Mouse (Mus musculus): ENCODE results near the gene Fbxo31.

Fbxo31 gene

DNA sequence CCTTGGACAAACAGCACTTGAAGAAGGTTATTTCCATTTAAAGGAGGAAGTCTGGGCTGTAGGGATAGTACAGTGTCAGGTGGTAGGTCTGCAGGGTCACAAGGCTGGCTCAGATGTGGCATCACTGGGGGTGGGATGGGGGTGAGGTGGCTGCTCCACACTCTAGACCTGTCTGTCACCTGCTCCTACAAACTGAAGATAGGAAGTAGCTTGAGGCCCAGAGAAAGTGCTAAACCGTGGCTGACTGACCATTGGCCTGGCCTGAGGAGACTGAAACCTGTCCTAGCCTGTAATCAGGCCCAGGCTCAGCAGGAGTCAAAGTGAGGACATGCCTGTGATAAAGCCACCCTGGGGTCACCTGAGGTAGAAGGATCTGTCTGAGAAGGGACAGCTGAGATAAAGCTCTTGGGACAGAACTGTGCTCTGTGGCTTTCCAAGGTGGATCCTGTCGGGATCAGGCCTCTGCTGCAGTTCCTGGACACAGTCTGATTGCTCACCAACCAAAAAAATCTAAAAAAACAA, 10.7 kb upstream of the Fbxo31 start:
- DNase-seq (ENCODE audit: low spot score) = peak; percentile 36

DNA sequence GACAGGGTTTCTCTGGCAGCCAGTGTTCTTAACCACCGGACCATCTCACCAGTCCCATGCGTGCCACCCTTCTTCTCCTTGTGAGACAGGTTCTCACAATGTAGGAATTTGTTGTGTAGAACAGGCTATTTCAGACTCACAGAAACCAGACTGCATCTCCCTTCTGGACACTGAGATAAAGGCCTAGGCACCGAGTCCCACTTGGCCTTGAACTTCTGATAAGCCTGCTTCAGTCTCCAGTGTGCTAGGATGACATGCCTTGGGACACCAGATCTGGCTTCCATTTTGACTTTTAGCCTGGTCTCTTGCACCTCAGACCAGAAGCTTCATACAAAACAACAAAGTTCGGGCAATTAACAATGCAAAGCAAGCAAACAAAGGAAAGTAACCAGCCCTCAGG, 10.1 kb upstream of the Fbxo31 start:
- DNase-seq (ENCODE audit: low spot score) = no peak

DNA sequence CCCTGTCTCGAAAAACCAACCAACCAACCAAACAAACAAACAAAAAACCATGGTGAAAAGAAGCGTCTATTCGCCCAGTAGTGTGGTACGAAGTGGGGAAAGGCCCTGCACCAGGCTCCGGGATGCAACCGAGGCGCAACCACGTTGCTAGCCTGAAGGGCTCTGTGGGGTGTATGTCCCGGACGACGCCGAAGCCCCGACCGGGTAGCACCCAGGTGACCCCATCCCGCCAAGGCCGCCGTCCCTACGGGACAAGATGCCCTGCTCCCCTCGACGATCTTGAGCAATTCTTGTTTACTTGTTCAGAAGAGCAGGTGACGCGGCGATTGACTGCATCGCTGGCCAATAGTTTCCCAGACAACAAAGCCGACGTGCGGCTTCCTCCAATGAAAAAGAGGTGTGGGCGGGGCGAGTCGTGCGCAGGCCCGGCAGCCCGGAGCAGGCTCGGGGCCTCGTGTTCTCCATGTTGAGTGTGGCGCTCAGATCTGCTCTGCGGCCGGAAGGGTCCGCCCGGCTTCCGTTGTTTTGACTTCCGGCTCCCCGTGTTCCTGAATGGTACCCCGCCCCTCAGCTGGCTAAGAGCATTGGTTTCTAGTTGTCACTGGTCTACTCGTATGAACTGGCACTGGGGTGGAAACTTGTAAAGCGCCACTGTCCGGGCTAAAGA, 6.7 kb upstream of the Fbxo31 start:
- peak; percentile 97 for DNase-seq (ENCODE audit: low spot score)

DNA sequence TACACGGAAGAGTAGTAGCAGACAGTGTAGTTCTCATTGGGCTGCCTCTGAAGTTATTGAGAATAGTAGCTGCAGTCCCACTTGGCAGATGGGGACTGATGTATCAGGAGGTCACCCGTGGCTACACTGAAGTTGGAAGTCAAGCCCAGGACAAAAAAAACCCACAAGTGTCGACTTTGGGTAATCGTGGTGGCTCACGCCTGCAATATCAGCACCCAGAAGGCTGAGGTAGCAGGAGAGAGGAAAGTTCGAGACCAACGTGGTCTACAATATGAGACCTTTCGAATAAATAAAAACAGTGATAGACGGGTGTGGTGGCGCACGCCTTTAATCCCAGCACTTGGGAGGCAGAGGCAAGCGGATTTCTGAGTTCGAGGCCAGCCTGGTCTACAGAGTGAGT, 6.1 kb upstream of the Fbxo31 start:
- DNase-seq (ENCODE audit: low spot score) = no peak

DNA sequence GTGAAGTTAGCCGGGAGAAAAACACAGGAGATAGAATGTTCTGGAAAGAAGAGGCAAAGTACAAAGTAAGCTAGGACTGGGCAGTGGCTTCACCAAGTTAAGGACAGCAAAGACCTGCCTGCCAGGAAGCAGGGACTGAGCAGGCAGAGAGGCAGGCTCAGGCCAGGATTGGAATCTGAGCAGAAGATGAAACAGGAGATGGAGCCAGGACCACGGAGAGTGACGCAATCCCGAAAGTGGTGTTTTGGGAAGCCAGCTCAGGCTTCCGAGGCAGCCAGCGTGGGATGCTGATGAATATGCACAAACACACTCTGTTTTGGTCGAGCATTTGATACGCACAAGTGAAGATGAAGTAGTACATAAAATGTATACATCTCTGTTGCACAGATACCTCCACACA, 5.0 kb upstream of the Fbxo31 start:
- DNase-seq (ENCODE audit: low spot score) = no peak

DNA sequence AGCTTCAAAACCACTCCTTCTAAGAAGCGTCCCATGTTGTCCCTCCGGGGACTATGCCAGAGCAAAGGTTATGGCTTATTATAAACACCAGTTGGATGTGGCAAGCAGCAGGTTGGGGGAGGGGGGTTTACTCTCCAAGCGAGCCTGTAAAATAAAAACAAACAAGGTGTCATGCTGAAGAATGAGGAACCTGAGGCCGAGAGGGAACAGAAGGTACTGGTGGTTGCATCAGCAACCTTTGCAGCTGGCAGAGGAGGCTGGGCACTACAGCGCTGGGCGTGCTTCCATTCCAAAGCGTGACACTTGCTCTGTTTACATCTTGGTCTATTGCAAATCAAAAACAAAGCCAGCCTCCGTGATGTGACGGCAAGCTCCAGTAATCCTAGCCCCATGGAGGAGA, 1.9 kb upstream of the Fbxo31 start:
- DNase-seq (ENCODE audit: low spot score) = no peak

DNA sequence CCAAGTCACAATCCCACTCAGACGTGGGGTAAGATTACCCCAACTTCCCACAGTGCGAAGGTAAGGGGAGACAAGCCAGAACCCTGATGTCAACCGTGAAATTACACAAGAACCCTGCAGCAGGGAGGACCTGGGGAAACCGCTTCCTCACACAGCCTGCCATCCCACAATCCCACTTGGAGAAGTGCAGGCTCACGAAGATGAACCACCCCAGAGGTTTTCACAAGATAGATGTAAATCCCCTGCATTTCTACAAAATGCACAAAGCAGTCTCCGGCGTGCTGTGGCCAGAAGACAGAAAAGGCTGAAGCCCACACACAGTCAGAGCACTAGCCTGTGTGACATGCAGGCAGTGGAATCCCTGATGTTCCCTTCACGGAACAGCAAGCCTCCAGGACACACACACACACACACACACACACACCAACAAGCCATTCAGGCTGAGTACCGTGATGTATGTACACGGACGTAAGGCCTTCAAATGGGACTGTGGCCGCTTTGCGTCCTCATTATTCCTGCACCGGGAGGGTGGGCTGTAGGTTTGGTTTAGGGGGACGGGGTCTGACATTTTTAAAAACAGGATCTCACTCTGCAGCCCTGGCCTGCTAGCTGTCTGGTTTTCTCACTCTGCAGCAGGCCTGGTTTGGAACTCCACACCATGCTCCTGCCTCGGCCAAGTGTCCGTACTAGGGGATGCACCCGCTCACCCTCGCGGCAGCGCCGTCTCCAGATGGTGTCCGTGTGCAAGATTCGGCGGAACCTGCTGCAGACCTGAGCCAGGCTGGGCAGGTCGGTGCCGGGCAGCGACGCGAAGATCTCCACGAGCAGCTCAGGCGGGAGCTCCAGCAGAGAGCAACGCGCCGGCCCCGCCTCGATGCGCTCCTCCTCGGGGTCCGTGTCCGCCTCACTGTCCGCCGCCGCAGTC, 593 bp downstream of the Fbxo31 start:
- no peak for DNase-seq (ENCODE audit: low spot score)

DNA sequence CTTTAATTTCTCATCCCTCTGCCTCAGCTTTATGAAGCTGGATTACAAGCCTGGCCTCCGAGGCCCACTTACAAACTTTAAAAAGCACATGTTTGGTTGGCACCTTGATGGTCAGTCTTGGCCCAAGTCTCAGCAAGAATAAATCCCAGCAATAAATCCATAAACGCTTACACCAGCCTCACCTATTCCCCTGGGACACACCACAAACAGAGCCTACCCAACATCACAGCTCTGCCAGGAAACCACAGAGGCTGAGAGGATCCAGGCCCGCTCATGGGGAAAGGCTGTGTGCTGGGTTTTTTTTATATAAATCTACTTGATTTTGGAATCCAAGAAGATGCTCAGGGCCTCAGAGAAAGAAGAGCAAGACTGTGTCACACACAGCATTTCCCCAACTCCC, 2.9 kb downstream of the Fbxo31 start:
- no peak for DNase-seq (ENCODE audit: low spot score)

DNA sequence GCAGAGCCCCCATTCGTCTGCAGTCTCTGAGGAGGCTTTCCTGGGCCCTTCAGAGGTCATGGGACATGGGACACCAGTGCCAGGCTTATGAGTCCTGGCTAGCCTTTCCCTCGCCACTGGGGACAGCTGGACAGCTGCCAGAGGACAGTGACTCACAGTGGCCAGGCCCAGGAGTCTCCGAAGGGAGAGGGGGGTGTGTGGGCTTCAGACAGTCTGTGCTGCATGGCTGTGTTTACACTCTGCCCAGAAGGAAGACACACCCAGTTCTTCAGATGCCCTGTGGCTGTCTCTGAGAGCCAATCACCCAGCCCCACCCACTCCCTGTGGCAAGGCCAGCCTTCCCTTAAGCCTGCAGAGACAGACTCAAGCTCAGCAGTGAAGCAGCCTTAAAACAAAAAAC, 5.3 kb downstream of the Fbxo31 start:
- peak; percentile 23 for DNase-seq (ENCODE audit: low spot score)

DNA sequence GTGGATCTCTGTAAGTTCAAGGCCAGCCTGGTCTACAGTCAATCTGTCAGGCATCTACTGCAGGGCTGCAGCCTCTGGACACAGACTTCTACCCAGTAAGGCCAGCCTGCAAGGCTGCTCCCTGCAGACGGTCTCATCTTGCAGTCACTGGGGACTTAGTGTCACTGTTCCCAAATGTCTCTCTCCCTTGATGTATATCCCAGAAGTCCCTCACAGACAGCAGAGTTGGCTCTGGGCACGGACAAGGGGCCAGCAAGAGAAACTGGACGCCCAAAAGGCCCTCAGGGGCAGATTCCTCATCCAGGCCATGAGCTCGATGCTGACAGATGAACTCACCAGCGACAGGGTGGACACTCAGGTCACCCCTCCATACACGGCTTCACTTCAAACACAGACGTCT, 6.5 kb downstream of the Fbxo31 start:
- no peak for DNase-seq (ENCODE audit: low spot score)

DNA sequence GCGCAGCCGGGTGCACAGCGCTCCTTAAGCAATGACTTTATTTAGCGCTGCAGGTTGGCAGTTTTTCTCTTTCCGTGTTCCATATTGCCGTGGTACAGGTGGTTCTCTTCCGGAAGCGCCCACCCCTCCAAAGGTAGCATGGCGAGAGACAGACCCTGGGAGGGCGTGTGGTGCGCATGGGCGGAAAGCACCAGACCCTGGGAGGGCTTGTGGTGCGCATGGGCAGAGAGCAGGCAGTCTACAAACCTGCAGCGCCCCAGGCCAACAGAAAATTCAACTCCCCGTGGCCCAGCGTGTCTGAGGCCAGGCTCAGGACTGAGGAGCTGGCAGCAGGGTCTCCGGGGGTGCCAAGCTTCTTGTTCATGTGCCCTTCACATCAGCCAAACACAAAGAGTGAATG, 7.8 kb downstream of the Fbxo31 start:
- DNase-seq (ENCODE audit: low spot score) = no peak

DNA sequence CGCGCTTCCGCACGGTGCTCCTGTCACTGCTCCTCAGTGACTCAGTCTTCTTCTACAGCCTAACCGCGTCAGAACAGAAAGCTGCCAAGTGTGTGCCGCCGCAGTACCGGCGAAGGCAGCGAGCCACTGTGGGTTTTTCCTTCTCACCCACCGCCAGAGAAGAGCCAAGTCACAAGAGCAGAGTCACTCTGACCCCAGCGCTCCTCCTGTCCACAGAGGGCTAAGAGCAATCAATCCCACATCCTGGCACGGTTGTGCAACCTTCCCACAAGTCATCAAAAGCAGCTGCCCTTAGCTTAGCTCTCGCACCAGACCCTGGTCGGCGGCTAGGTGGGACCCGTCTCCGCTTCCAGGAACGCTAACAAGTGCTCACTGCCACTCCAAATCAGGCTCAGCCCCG, 8.3 kb downstream of the Fbxo31 start:
- peak; percentile 40 for DNase-seq (ENCODE audit: low spot score)

DNA sequence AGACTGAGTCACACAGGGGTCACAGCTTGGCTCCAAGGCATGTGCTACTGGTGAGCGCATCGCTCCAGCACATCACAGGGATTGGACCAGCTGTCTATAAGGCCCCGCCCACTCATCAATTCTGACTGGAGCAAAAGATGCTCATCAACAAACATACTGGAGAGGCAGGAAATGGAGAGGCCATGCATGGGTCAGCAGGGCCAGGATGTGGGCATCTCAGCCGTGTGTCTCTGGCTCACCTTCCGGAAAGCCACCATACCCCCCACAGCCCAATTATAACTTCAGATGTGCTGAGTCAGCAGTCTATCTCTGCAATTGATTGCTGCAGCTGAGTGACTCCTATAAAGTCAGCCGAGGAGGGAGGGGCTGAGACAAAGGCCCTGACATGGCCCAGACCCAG, 10.3 kb downstream of the Fbxo31 start:
- no peak for DNase-seq (ENCODE audit: low spot score)

DNA sequence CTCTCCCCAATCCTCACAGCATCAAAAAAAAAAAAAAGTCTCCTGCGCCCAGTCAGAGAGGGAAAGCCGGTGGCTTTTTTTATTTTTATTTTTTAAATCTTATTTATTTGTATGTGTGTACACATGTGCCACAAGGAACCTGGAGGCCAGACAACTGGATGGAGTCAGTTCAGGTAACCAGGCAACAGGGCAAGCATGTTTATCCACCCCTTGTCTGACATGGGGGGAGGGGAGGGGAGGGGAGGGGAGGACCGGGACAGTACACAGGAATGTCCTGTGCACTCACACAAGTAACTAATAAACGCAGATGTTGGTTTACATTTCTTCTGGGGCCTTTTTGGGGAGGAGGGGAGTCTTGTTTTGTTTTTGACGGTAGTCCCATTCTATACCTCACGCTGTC, 14.9 kb downstream of the Fbxo31 start:
- DNase-seq (ENCODE audit: low spot score) = no peak

DNA sequence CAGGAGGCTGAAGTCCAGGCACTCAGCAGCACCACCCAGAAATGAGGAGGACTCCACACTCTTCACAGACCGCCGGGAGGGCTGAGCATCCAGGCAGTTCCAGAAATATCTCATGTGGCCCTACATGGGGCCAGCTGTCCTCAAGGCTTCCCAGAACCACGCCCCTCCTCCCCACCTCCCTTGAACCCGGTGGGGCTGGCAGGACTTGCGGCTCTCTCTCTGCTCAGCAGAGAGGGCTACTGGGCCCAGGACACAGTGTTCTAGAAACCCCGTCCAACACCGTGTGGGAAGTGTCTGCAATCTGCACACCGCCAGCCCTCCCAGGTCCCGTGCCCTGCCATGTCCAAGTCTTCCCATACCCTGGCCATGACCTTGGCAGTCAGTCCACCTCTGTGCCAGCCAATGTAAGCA, 15.7 kb downstream of the Fbxo31 start:
- DNase-seq (ENCODE audit: low spot score) = no peak

DNA sequence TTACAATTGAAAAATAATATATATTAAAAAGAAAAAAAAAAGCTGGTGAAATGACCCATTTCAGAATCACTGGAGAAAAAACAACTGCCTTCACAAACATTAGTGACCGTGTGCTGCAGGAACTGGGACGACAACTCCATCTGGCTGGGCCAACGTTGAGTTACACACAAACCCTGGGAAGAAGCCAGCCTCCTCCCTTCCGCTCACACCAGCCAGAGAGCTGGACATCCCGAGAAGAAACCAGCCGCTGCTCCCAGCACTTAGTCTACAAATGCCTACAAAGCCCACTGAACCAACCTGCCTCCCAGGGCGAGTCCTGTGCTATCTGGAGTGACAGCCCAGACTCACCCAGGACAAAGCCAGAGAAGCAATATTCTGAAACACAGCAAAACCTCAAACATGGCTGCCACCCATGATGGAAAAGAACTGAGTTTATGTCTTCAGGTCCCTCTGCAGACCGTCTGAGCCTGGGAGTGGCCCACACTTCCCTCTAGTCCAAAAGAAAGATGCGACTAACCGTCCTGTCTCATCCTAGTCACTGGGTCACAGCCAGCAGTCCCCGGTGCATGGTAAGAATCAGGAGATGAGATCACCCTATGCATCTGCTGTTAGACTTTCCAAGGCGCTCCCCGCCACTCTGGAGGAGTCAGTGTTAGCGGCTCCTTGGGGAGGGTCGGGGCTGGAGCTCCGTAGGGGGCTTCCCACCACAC, 16.8 kb downstream of the Fbxo31 start:
- no peak for DNase-seq (ENCODE audit: low spot score)

DNA sequence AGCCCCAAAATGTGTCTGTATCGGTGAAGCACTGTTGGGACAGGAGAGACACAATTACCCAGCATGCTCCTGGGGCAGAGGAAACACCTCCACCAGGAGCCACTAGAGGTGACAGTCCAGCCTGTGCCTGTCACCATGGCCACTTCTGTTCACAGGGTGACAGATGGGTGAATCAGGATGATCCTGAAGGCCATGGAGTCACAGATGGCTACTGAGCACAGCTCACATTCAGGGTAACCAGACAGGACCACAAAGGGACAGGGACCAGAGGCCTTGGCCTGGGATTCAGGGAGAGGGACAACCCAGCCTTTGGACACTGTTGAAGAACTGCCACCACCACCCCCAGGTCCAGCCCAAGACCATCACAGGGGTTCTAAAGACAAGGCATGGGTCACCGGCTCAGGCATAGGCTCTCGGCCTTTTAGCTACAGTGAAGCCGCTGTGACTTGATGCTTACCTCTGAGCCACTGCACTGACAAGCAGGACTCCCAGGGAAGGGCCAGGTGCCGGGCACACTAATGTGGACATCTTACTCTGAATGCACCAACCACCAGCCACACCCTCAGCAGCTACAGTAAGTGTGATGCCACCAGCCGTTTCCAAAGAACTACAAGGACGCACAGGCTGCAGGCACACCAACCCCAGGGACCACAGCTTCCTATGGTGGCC, 18.0 kb downstream of the Fbxo31 start:
- DNase-seq (ENCODE audit: low spot score) = no peak

DNA sequence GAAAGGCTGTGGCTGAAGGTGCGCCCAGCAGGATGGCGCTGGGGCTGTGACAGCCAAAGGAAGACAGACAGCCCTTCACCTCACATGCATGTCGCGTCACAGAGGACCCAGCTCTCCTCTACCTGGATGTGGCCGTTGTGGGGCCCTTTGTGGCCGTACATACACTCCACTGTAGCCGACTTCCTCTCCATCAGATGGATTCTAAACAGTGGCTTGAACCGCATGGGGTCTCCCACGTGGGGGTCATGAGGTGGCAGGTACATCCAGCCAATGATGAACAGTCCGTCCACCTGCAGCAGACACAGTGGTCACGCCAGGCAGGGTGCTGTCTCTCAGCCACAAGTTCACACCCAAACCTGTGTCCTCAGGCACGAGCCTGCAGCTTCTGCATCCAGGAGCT, 18.8 kb downstream of the Fbxo31 start:
- DNase-seq (ENCODE audit: low spot score) = no peak

DNA sequence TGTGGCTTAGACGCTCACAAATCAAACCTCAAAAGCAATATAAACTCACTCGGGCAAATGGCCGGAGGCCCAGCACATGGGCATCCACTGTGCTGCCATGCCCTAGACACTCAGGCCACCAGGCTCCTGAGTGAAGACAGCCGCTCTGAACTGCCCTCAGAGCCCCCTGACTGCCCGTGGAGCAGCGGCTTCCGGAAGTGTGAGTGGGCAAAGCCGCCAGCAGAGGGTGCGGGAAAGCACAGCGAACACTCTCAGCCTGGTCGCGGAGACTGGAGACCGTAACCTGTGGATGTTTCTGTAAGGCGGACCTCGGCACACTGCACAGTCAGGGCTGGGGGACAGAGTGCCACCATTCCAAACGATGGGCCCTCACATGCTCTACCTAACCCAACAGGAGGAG, 20.1 kb downstream of the Fbxo31 start:
- no peak for DNase-seq (ENCODE audit: low spot score)

DNA sequence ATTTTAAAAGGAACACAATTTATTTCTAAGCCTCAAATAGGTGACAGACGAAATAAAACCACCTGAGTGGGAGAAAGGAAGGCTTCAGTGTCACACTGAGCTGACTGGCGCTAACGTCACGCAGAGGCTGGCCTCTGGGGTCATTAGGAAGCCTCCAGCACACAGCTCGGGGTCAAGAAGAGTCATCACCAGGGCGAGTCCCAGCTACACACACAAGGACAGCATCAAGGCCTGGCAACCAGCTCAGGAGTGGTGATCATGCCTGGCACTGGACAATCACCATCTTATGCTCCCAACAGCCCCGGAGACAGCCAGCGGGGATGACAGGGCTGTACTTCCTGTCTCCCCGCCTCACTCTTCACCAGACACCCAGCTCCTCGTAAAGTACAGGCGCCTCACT, 20.9 kb downstream of the Fbxo31 start:
- DNase-seq (ENCODE audit: low spot score) = no peak

DNA sequence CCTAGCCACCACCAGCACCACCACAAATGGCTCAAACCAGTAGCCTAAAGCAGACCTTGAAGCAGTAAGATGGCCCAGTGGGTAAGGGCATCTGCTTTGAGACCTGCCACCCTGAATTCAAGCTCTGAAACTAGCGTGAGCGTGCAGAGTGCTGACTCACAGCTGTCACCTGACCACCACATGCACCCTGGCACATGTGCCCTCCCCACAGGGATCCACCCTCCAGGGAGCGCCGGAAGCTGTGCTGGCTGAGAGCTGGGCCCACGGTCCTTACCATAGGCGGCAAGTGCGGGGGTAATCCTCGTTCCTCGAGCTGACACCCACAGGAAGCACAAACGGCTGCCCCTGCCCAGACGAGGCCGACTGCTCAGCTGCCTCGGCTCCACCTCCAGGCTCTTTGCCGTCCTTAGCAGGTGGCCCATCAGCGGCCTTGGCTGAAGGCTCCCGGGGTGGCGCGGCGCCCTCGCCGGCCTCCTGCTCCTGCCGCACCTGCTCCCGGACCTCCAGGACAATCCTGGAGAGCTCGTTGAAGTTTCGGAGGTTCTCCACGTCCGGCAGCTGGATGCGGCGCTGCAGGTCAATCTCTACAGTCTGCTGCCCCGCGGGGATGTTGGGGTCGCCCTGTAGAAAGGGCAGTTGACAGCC, 24.7 kb downstream of the Fbxo31 start:
- DNase-seq (ENCODE audit: low spot score) = no peak

DNA sequence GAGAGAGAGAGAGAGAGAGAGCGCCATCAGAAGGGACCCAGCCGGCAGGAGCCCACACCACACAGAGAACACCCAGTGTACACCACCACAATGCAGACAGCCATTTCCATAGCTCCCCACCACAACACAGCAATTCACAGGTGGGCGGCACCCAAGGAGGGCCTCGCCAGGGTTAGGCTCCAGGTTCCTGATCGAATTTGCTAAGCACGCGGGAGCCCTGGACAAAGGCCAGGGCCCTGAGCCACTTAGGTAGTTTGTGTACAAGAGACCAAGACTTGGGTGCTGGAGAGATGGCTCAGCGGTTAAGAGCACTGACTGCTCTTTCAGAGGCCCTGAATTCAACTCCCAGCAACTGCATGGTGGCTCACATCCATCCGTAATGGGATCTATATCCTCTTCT, 26.1 kb downstream of the Fbxo31 start:
- no peak for DNase-seq (ENCODE audit: low spot score)

All from yolk sac, embryonic 10.5 days (tissue).